Mouse (Mus musculus) monocyte, adult 2 months (primary cell): ENCODE data around the gene Trmt1.

Source experiments
- DNase-seq, 2 experiments: peaks; one replicate each; pipeline ENCODE4 v3.0.0; 2022; ENCODE audit warnings: low spot score in 2 of 2, low read depth in 1 of 2

The Trmt1 gene

DNA sequence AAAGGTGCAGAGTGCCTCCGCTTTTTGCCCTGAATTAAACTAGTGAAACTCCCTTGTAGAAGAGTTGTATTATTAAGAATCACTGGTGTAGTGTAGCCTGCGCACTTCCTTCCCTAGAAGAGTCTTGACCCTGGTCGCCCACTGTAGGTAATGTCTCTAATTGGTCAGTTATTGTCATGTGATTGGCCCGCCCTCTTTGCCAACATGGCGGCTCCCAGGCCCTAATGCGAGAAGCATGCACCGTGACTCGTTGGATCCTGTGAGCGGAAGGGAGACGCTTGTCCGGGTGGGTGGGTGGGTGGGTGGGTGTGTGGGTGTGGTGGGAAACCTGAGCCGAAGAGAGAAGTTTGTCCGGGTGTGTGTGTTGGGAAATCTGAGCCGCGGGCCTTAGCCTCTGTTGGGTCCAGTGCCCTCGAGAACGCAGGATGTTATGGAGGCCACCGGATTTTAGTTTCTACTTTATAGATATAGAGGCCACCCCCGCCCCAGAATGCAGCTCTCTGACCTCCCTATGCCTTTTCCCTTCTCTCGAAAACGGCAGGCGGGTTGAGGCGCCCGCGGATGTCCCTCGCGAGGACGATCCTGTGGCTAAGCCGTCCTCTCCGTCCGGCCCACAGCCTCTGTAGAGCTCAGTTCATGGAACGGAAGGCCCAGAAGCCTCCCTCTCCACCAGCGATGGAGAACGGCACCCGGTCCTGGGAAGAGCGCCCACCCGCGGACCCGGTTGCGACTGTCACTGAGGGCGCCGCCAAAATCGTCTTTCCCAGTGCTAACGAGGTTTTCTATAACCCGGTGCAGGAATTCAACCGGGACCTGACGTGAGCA, 3.2 kb downstream of the Trmt1 start:
- DNase-seq: peak in 1 of 2 experiments; percentile 73

DNA sequence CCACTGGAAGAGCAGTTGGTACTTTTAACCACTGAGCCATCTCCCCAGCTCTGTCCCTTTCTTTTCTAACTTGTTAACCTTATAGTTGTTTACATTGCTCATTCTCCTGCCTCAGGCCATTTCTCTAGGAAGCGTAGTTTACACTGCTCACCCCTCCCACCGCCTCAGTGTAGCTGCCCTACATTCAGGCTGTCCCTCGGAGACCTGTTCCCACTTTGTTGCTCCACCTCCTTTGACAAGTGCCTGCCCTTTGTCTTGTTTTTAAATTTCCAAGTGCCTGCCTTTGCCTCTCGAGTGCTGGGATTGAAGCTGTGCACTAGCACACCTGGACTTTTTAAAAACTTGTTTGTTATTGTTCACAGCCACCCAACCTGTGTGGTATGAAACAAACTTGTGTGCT, 7.2 kb downstream of the Trmt1 start:
- no peak for DNase-seq

- DNase-seq: no peak
Observed at GRCm38 (mm10) chr8:84695140-84695539, 9.0 kb downstream of the Trmt1 start.

- DNase-seq: peak in 1 of 2 experiments; percentile 49
Observed at GRCm38 (mm10) chr8:84697166-84698130, 11.3 kb downstream of the Trmt1 start.

- DNase-seq: no peak
Observed at GRCm38 (mm10) chr8:84698288-84698687, 12.2 kb downstream of the Trmt1 start.

DNA sequence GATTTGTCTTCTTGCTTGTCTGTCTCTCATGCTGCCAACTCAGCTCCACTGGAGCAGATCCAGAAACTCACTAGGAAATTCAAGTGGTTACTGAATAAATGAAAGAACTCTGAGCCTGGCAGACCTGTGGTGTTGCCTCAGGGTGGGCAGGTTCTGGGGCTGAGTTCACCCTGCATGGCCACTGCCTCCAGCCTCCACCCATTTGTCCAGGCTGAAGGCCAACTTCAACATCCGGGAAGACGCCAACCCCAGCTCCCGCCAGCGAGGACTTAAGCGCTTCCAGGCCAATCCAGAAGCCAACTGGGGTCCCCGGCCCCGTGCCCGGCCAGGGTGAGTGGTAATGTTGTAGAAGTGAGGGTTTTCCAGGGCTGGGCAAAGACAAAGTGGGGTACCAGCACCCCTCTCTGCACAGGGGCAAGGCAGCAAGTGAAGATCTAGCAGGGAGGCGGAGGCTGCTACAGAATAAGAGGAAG, 12.9 kb downstream of the Trmt1 start:
- DNase-seq: no peak

- DNase-seq: no peak
Observed at GRCm38 (mm10) chr8:84699861-84700322, 13.8 kb downstream of the Trmt1 start.

GRCm38 (mm10) chr8:84700526-84700925, 14.4 kb downstream of the Trmt1 start:
- DNase-seq: no peak

- DNase-seq: peak in 1 of 2 experiments; percentile 65
Observed at GRCm38 (mm10) chr8:84700941-84701911, 15.1 kb downstream of the Trmt1 start, which contains the start of gene Lyl1. TSS of gene Lyl1 (plus strand) at chr8:84701457.

DNA sequence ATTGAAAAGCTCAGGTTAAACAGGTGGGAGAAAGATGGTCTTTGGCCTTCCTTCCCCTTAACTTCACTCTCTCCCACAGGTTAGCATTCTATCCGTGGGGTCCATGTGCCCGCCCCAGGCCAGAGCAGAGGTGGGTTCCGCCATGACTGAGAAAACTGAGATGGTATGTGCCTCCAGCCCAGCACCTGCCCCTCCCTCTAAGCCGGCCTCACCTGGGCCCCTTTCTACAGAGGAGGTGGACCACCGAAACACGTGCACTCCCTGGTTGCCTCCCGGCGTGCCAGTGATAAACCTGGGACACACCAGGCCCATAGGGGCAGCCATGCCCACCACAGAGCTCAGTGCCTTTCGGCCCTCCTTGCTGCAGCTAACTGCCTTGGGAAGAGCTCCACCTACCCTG, 16.5 kb downstream of the Trmt1 start:
- no peak for DNase-seq

GRCm38 (mm10) chr8:84702963-84703465, 16.9 kb downstream of the Trmt1 start:
- no peak for DNase-seq

GRCm38 (mm10) chr8:84703466-84704249, 17.6 kb downstream of the Trmt1 start:
- DNase-seq: no peak

GRCm38 (mm10) chr8:84704356-84704755, 18.2 kb downstream of the Trmt1 start:
- peak in 1 of 2 experiments; percentile 75 for DNase-seq

DNA sequence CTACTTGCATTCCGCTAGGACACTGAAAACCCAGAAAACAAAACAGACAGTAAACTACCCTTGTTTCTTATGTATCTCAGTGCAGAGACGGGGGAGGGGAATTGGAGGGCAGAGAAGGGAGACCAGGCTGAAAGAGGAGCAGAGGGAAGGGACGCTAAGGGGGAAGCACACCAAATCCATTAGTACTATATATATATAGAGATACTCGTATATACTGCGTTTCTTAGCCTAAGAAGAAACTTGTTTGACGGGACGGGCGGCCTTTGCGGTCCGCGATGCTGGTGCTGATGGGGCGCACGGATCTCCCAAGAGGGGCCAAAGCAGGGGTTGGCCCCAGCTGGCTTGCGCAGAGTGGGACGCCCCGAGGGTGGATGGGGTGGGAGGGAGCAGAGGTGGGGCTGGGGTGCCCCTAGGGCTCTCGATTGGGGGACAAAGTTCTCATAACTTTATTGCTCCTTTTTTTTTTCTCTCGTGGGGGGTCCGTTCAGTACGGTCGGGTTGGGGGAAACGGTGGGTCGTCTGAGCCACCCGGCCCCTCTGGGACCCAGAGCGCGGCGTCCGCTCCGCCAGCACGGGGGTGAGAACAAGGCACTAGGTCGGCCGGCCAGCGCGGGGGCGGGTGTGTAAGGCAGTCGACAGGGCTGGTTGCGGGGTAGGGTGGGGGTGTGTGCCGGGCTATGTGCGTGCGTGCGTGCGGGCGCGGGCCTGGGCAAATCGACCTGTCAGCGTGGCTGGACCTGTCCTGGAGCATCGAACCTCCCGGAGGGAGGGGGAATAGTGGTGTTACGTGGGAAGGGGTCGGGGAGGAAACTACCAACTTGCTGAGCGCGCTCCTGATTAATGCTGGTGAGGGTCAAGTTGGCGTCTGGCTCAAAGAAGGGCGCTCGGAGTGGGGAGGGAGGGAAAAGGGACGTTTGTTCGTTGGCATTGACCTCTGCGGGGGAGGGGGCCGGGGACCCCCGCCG, 19.0 kb downstream of the Trmt1 start:
- DNase-seq: no peak

GRCm38 (mm10) chr8:84705960-84706359, 19.9 kb downstream of the Trmt1 start:
- DNase-seq: no peak

GRCm38 (mm10) chr8:84706610-84707266, 20.6 kb downstream of the Trmt1 start:
- DNase-seq: peak in 1 of 2 experiments; percentile 33

DNA sequence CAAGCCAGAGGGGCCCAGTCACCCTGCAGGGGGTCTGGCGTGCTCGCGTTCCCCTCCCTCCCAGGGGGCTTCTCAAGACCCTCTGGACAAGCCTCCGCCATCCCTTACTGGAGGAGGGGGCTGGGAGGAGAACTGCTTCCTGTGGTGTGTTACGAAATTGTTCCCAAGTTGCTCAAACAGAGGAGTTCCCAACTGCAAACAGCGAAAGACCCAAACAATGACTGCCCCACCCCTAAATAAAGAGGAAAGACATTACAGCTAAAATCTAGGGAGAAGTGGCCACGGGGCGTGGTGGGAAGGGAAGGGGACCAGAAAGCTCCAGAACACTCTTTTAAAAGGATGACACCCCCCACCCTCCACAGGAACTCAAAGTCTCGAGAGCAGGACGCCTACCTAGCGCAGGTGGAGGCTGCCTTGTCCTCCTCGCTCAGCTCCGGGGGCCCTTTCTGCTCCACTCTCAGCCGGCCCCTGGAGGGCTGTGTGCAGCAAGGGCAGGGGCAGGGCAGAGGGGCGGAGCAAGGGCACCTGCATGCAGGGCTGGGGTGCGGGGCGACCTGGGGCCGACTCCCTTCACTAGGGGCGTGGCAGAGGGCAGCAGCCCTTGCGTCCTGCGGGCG, 21.3 kb downstream of the Trmt1 start:
- DNase-seq: peak in 1 of 2 experiments; percentile 51
